Mouse (Mus musculus) ES-E14 (cell line): ENCODE measurements around the gene Arhgap45.

Experiments used
- CHD2 ChIP-seq: IDR thresholded peaks from 2 replicates; pipeline ENCODE4 v1.6.1; 2014; ENCODE audit warnings: mild to moderate bottlenecking, low read depth, low read length, inconsistent platforms
- HCFC1 ChIP-seq: IDR thresholded peaks from 2 replicates; pipeline ENCODE4 v1.6.1; 2012; ENCODE audit warnings: low read length, inconsistent platforms, borderline replicate concordance; ENCODE audit not compliant: insufficient read depth
- MAFK ChIP-seq: IDR thresholded peaks from 2 replicates; pipeline ENCODE4 v1.6.1; 2014; ENCODE audit warnings: mild to moderate bottlenecking, low read depth, low read length, inconsistent platforms; ENCODE audit not compliant: insufficient read depth
- ZC3H11A ChIP-seq: IDR thresholded peaks from 2 replicates; pipeline ENCODE4 v1.6.1; 2012; ENCODE audit warnings: low read depth, mild to moderate bottlenecking, inconsistent platforms, low read length, borderline replicate concordance

GRCm38 (mm10) chr10:80013609-80014008 is 2.8 kb upstream of the Arhgap45 start:
- no peak for TF ChIP-seq MAFK
- no peak for TF ChIP-seq CHD2
- TF ChIP-seq HCFC1, result no peak
- no peak for TF ChIP-seq ZC3H11A
